Mouse (Mus musculus) hindbrain, embryonic 16.5 days (tissue): ENCODE data around the gene Ttc7b. TPM values are rescaled to one million over a fixed set of nuclear protein-coding genes. Genes with fewer than 3 reads are reported as not detected.
A peak's percentile ranks its signal among the peaks of the same experiment; 100 is the strongest.

ENCODE experiments used
- ATAC-seq: fragments of 200-750 bp; cut with Nextera tagmentation; 2 replicates; pipeline ENCODE4 v1.8.0; 2017; ENCODE audit warnings: moderate TSS enrichment, moderate library complexity
- H3K27ac ChIP-seq: fragments of 300-500 bp; sonication (generic); 2 replicates; pipeline ENCODE4 v1.5.1; 2014; ENCODE audit warnings: low read depth, mild to moderate bottlenecking, control low read depth, low read length, moderate library complexity
- H3K27me3 ChIP-seq: fragments of 300-500 bp; sonication (generic); replicated peaks from 2 replicates; pipeline ENCODE4 v1.6.1; 2014; ENCODE audit warnings: low read length; ENCODE audit not compliant: control insufficient read depth, insufficient read depth
- H3K36me3 ChIP-seq: fragments of 300-500 bp; sonication (generic); 2 replicates; pipeline ENCODE4 v1.6.1; 2014; ENCODE audit warnings: mild to moderate bottlenecking, low read length, moderate library complexity, mixed read lengths; ENCODE audit not compliant: control insufficient read depth, insufficient read depth
- H3K4me1 ChIP-seq: fragments of 300-500 bp; sonication (generic); 2 replicates; pipeline ENCODE4 v1.6.1; 2014; ENCODE audit warnings: low read depth, low read length; ENCODE audit not compliant: control insufficient read depth, insufficient read depth
- H3K4me2 ChIP-seq: fragments of 300-500 bp; sonication (generic); 2 replicates; pipeline ENCODE4 v1.6.1; 2014; ENCODE audit warnings: mild to moderate bottlenecking, low read length, control low read depth, moderate library complexity
- H3K4me3 ChIP-seq: fragments of 300-500 bp; sonication (generic); 2 replicates; pipeline ENCODE4 v1.5.1; 2014; ENCODE audit warnings: mild to moderate bottlenecking, low read length, control low read depth, moderate library complexity
- H3K9ac ChIP-seq: fragments of 300-500 bp; sonication (generic); 2 replicates; pipeline ENCODE4 v1.6.1; 2014; ENCODE audit warnings: low read depth, mild to moderate bottlenecking, control low read depth, low read length, moderate library complexity
- H3K9me3 ChIP-seq: fragments of 300-500 bp; sonication (generic); 2 replicates; pipeline ENCODE4 v1.6.1; 2014; ENCODE audit warnings: mild to moderate bottlenecking, low read length, moderate library complexity; ENCODE audit not compliant: control insufficient read depth
- WGBS: fragments of 180-500 bp; shearing (Covaris S2); extraction: QIAGEN DNeasy Blood & Tissue Kit; methylation state at CpG from one replicate; pipeline ENCODE4 v1.1.7; 2014; 5-methylcytosine and 5-hydroxymethylcytosine counted together
- polyA plus RNA-seq: library from polyadenylated mRNA; unstranded; fragments of >200 nt; fragmentation: Nextera tagmentation; extraction: Ambion mirVana; gene quantifications from 2 replicates; pipeline ENCODE4 v1.2.1, GENCODE M21; 2015

The Ttc7b gene
- polyA plus RNA-seq, 1 experiment from 2014 or later, result 8.8 TPM

DNA sequence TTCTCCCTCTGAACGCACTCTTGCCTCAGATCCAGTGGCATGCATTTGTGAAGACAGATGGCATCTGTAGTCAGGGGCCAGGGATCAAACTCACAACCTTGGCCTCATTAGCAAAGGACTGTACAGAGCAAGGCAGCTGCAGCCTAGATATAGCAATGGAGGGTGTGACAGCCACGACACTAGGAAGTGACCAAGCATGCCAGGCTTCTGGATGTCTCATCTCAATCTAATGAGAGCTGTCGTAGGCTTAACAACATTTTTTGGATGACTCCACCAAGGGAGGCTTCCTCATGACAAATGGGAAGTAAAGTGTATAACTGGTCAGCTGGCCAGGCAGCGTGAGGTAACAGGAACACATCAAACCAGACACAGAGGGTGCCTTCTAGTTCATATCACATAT, 94.4 kb downstream of the Ttc7b start:
- peak; percentile 31; the same call in 1 of the 2 replicates for ATAC-seq
- peak overlapping the region; percentile 12; the same call in 1 of the 2 replicates for H3K27ac ChIP-seq
- H3K4me3 ChIP-seq, result no peak overlapping the region

DNA sequence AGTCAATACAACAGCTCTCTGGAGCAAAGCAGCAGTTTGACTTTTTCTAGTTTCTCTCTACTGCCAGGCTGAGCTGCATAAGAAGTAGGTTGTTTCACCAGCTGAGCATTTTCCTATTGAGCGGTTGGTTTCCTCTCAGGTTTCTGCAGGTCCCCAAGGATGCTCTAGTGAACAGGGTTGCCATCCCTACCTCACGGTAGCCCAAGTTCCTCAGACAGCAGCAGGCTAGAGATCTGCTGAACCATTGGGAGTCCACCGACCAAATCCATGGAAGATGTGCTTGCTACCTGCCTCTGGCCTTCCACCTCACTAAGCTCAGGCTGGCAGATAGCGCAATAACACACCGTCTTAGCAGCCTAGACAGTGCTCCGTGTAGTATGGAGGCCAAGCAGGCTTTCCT, 95.6 kb downstream of the Ttc7b start:
- Histone ChIP-seq H3K9ac (no peak overlapping the region), H3K4me1 (peaks cover 5% of the 10 kb centered on the region; the same call in 1 of the 2 replicates), H3K36me3 (no peaks in the 10 kb centered on the region), H3K9me3 (no peaks in the 10 kb centered on the region), H3K4me3 (no peak overlapping the region), H3K4me2 (no peak overlapping the region), H3K27me3 (no peaks in the 10 kb centered on the region), H3K27ac (no peak overlapping the region)
- 85% methylated on average over 6 of the region's 6 CpGs for WGBS
- no peak for ATAC-seq

More for the DNA sequence above, 94.4 kb downstream of the Ttc7b start:
- Histone ChIP-seq H3K9ac (no peak overlapping the region), H3K9me3 (no peaks in the 10 kb centered on the region), H3K4me1 (peaks cover 5% of the 10 kb centered on the region; the same call in 1 of the 2 replicates), H3K36me3 (no peaks in the 10 kb centered on the region), H3K27me3 (no peaks in the 10 kb centered on the region), H3K4me2 (no peak overlapping the region)
- WGBS, result 66% methylated on average over 4 of the region's 4 CpGs

- peak; percentile 32; the same call in 1 of the 2 replicates for ATAC-seq
- H3K4me1 ChIP-seq, result peaks cover 5% of the 10 kb centered on the region; the same call in 1 of the 2 replicates
- H3K27ac ChIP-seq, result no peak overlapping the region
- H3K9ac ChIP-seq, result no peak overlapping the region
- no peaks in the 10 kb centered on the region for H3K9me3 ChIP-seq
- H3K4me2 ChIP-seq, result no peak overlapping the region
- no peaks in the 10 kb centered on the region for H3K36me3 ChIP-seq
- no peak overlapping the region for H3K4me3 ChIP-seq
- no peaks in the 10 kb centered on the region for H3K27me3 ChIP-seq
- WGBS, result 70% methylated on average over 6 of the region's 6 CpGs
Observed at GRCm38 (mm10) chr12:100422286-100422820, 98.3 kb downstream of the Ttc7b start.

DNA sequence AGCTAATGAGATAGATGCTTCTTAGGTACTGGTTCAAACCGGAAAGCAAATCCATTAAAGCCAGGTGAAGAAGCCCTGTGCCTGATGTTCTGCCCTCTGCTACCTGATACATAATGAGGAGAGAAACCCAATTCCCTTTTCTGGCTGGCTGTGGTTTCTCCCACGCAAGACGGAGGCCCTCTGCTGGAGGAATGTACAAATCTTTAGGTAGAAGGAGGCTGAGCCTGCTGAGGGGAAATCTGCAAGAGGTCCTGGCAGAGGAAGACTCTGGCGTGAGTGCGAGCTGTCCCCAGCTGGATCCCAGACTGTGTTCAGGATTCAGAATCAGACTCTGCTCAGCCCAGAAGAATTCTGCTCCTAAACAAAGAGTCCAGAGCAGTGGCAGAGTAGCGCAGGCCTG, 99.1 kb downstream of the Ttc7b start:
- 46% methylated on average over 6 of the region's 6 CpGs for WGBS
- no peaks in the 10 kb centered on the region for H3K36me3 ChIP-seq
- H3K9ac ChIP-seq, result no peak overlapping the region
- H3K27ac ChIP-seq, result no peak overlapping the region
- ATAC-seq, result peak; percentile 59
- H3K9me3 ChIP-seq, result no peaks in the 10 kb centered on the region
- no peak overlapping the region for H3K4me2 ChIP-seq
- H3K4me3 ChIP-seq, result no peak overlapping the region
- peaks cover 4% of the 10 kb centered on the region; the same call in 1 of the 2 replicates for H3K4me1 ChIP-seq
- no peaks in the 10 kb centered on the region for H3K27me3 ChIP-seq

DNA sequence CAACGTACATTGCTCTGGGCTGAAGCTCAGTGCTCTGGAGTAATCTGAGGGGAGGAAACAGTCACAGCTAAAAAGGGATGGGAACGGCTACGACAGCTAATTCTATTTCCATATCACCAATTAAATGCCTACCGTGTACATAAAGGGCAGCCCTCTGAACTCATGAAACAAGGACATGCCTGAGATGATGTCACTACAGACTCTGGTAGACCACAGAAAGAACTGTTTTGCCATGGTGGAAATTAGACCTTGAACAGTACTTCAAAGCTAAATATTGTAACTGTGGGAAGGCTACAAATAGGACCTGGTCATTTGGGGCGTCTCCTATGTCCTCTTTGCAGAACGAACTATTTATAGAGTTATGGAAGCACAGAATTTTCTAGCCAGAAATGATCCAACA, 99.7 kb downstream of the Ttc7b start:
- Histone ChIP-seq H3K4me2 (no peak overlapping the region), H3K27me3 (no peaks in the 10 kb centered on the region), H3K9ac (no peak overlapping the region), H3K9me3 (no peaks in the 10 kb centered on the region), H3K27ac (no peak overlapping the region), H3K4me3 (no peak overlapping the region), H3K4me1 (no peaks in the 10 kb centered on the region), H3K36me3 (no peaks in the 10 kb centered on the region)
- ATAC-seq, result no peak
- 78% methylated on average over 6 of the region's 6 CpGs for WGBS

DNA sequence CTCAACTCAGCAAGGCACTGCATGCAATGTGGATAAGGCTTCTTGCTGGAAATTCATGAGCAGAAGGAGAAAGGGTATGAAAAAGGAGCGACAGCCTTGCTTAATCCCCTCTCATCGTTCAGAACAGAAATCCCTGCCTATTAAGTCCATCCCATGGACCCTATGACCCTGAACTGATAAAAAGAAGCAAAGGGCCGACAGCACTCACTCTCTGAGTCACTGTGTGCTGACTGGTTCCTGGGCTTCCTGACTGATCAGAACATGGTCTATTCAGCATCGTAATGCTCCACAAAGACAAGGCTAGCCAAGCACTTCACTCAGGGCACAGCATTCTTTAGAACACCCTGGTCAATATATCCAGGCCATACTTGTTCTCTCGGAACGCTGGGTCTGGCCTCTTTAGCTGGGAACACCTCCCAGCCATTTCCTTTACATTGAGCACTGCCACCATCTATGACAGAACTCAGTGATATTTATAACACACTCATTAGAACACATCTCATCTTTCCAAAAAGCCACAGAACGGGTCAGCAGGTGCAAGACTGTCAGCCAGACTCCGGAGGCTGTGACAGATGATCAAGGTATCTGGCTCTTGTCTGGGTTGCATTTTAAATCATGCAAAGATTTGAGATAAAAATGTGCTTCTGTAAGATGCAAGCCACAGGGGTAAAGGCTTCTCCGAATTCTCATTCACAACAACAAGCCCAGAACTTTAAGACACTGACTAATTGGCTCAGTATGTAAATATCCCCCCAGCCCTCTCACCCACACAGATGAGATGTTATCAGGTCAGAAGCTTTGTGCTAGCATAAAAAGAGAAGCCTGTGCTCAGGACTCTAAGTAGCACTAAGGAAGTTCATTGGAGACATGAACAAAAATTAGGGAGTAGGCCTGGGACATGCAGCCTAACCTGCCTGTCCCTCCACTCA, 100.4 kb downstream of the Ttc7b start:
- Histone ChIP-seq H3K27ac (no peak overlapping the region), H3K9me3 (no peaks in the 10 kb centered on the region), H3K4me3 (no peak overlapping the region), H3K4me1 (no peaks in the 10 kb centered on the region), H3K9ac (no peak overlapping the region), H3K36me3 (no peaks in the 10 kb centered on the region), H3K4me2 (no peak overlapping the region), H3K27me3 (no peaks in the 10 kb centered on the region)
- WGBS, result 69% methylated on average over 9 of the region's 9 CpGs
- peak; percentile 19; the same call in 1 of the 2 replicates for ATAC-seq

DNA sequence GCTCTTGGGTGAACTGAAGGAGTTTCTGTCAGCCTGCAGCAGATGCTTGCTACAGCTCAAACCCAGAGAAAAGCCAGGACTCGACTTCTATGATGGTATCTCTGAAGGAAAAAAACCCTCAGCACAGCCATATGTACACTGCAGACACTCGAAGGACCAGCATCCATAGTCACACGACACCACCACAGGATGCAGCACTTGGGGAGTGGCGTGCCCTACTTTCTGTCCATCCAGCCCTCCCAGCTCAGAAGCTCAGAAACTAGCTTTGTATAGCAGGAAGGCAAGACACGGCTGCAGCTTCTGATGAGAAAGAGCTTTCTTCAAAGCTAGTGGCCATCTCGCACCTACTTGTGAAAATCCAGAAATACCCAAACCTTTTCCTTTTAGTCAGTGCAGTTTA, 104.8 kb downstream of the Ttc7b start:
- Histone ChIP-seq H3K4me2 (no peak overlapping the region), H3K9ac (no peak overlapping the region), H3K27ac (no peak overlapping the region), H3K9me3 (no peaks in the 10 kb centered on the region), H3K27me3 (no peaks in the 10 kb centered on the region), H3K4me3 (no peak overlapping the region), H3K4me1 (no peaks in the 10 kb centered on the region; the same call in none of the 2 replicates), H3K36me3 (peaks cover 11% of the 10 kb centered on the region; the same call in 1 of the 2 replicates)
- WGBS, result 81% methylated on average over 6 of the region's 6 CpGs
- ATAC-seq, result no peak

DNA sequence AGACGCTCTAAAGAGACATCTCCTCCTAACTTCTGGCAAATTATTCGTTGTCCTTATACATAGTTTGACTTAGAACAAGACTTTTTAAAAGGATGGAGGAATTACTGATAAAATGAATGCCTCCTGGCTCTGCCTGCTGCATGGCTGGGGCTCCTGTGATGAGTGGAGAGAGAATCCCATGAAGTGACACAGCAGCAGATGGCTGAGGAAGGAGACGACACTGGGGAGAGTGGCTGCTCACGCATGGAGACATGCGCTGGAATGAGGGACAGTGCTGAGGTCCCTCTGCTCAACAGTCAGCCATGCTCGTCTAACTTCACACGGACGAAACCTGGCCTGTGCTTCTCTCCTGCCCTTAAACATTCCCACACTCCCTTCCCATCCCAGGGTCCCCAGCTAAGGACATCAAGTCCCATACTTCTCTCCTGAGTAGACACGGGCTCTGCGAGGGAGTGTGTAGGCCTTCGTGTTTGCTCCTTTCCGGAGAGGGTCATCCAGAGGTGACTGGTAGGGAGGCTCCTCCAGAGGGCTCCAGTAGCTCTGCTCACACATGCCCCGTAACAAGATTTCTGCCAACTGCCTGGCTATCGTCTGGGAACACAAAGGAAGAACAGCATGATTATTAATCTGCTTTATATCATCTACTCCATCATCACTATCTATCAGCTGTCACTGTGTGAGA, 105.8 kb downstream of the Ttc7b start:
- 66% methylated on average over 14 of the region's 14 CpGs for WGBS
- H3K27me3 ChIP-seq, result no peaks in the 10 kb centered on the region
- H3K27ac ChIP-seq, result no peak overlapping the region
- no peaks in the 10 kb centered on the region for H3K9me3 ChIP-seq
- H3K4me1 ChIP-seq, result no peaks in the 10 kb centered on the region; the same call in none of the 2 replicates
- peaks cover 11% of the 10 kb centered on the region; the same call in 1 of the 2 replicates for H3K36me3 ChIP-seq
- H3K4me3 ChIP-seq, result no peak overlapping the region
- no peak overlapping the region for H3K4me2 ChIP-seq
- no peak overlapping the region for H3K9ac ChIP-seq
- no peak for ATAC-seq

DNA sequence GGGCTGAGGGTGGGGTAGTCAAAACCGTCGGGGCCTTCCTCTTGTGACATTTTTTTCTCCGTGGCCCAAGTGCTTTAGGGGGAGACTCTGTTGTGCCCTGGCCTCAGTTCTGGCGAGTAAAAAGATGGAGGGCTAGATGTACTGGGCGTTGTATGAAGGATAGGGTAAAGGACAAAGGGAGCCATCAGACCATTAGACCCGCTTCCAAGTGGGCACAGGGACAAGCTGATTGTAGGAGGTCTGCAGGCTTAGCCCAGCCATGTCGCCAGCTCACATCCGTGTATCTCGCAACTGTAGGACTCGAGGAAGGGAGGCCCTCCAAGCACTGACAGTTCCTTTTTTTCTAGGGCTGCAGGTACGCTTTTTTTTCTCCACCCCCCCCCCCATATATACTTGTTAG, 111.9 kb downstream of the Ttc7b start:
- H3K9me3 ChIP-seq, result no peaks in the 10 kb centered on the region
- no peak overlapping the region for H3K4me3 ChIP-seq
- H3K4me1 ChIP-seq, result peaks cover 14% of the 10 kb centered on the region
- peaks cover 8% of the 10 kb centered on the region; the same call in 1 of the 2 replicates for H3K36me3 ChIP-seq
- no peaks in the 10 kb centered on the region for H3K27me3 ChIP-seq
- ATAC-seq, result no peak
- WGBS, result 91% methylated on average over 11 of the region's 11 CpGs
- no peak overlapping the region for H3K4me2 ChIP-seq
- H3K27ac ChIP-seq, result no peak overlapping the region; the same call in 1 of the 2 replicates
- H3K9ac ChIP-seq, result no peak overlapping the region
